Mouse (Mus musculus): ENCODE measurements around the gene Slc27a2. TPM values are rescaled to one million over a fixed set of nuclear protein-coding genes. Genes with fewer than 3 reads are reported as not detected.
A peak's percentile ranks its signal among the peaks of the same experiment; 100 is the strongest.

Gene Slc27a2
- total RNA-seq, 1 experiment from 2014 or later: 3.4 TPM

DNA sequence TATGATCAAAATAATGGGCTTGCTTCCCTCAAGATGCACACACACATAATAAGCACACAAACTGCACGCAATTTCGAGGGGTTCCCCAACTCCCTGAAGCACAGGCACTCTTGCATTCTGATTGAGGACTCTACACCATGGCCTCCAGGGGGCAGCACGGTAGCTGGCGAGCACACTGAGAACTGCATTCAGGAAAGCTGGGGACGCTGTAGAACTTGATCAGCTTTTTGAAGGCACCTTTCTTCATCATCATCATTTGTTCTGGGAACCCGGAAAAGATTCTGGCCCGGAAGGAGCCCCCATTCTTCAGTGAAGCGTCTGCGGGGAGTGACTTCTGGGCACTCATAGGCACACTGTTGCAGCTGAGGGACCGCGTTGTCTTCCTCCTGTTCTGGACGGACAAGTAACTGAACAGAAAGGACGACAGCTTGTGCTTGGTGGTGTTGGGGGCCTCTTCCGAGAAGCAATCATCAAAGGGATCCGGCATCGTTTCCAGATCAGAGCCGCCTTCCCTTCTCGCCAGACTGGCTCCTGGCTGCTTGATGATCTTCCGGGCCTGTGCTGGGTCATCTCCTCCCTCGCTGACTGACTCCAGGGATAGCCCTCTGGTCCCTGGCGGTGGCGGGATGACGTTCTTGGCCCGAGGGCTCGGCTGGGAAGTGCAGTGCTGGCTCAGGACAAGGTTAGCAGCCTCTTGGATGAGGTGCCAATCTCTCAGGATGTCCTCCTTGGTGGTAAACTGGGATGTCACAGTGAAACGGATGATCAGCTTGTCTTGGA is 41.8 kb downstream of the Slc27a2 start:
- ATAC-seq (replicated peaks in 1 of 2; ENCODE audit: insufficient read depth in 1 of 2, low FRiP score in 2 of 2, low TSS enrichment in 1 of 2, low read depth in 1 of 2, poor library complexity in 2 of 2, severe bottlenecking in 2 of 2): peak; percentile 76 to 84

DNA sequence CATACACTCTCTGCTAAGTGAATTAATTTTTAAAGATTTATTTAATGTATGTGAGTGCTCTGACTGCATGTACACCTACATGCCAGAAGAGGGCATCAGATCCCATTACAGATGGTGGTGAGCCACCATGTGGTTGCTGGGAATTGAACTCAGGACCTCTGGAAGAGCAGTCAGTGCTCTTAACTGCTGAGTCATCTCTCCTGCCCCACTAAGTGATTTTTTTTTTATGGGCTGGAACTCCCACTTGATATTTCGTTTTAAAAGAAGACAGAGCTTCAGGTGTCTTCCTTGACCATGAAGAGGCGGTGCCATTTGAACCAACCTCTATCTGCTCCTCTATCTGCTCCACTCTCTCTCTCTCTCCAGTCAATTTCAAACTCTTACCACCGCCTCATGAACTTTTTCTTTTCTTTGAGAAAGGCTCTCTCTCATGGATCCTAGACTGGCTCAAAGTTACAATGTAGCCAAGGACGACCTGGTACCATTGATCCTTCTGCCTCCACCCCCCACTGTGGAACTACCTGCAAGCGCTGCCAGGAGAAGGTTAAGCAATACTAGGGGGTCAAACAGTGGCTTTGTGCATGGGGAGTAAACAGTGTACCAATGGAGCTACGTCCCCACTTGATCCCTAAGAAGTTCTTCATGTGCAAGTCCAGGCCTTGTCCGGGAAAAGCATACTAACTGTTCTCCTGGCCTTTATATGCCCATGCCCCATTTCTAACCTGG is 44.3 kb downstream of the Slc27a2 start:
- ATAC-seq (replicated peaks in 1 of 2; ENCODE audit: insufficient read depth in 1 of 2, low FRiP score in 2 of 2, low TSS enrichment in 1 of 2, low read depth in 1 of 2, poor library complexity in 2 of 2, severe bottlenecking in 2 of 2): no peak

DNA sequence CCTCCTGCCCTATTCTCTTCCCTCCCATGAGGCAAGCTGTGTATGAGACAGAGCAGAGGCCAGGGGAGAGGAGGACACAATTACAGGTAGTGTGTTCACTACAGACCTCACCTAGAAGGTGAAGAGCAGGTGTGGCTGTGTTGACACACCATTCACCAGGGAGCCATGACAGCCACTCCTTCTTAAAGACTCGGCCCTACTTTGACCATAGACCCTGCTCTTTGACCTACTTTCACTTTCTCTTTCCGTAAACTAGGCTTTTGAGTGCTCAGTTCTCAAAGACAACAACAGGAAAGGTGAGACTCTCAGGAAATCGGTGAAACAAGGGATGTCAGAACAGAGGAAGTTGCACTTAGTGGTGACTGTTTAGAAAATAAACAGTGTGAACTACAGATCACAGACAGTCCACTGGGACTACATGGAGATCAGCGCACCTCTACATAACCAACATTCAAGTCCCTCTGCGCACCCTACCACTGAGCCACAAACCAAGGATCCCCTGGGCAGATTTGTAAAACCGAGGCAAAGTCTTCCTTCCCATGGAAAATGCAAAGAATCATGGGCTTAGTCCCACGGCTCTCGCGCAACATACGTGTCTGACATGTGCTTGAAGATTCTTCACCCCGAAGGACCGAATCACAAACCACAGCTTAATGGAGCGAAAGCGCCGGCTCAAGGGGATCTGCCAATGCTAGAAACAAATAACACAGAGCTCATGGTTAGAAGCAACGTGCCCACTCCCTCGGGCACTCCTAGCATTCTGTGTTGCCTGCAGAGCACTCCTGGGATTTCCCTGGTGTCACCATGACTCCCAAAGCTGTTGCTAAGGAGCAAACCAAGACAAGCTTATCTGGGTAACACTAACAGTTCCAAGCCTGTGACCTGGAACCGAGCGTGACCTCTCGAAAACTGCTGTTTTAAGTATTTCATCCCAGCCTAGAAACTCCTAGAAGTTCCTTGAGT is 45.4 kb downstream of the Slc27a2 start:
- peak; percentile 12 to 21; a peak in 1 of 4 replicates for ATAC-seq (replicated peaks in 1 of 2; ENCODE audit: insufficient read depth in 1 of 2, low FRiP score in 2 of 2, low TSS enrichment in 1 of 2, low read depth in 1 of 2, poor library complexity in 2 of 2, severe bottlenecking in 2 of 2)

GRCm38 (mm10) chr2:126598359-126598758 is 46.2 kb downstream of the Slc27a2 start:
- ATAC-seq (replicated peaks in 1 of 2; ENCODE audit: insufficient read depth in 1 of 2, low FRiP score in 2 of 2, low TSS enrichment in 1 of 2, low read depth in 1 of 2, poor library complexity in 2 of 2, severe bottlenecking in 2 of 2): no peak

DNA sequence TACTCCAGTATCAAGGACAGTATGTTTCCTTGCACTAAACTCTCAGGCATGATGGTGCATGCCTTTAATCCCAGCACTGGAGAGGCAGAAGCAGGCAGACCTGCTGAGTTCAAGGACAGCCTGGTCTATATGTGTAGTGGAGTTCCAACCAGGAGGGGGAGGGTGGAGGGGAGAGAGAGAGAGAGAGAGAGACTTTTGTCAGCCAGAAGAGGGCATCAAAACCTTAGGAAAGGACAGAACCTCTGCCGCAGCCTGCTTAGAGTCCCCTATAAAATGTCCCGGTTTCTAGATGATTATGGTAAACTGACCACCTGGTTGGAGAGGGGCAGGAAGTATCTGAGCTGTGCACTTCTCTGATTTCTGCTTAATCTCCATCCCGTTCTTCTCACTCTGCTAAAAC is 46.8 kb downstream of the Slc27a2 start:
- peak in 1 of 2 experiments; percentile 36; a peak in 2 of 4 replicates for ATAC-seq (replicated peaks in 1 of 2; ENCODE audit: insufficient read depth in 1 of 2, low FRiP score in 2 of 2, low TSS enrichment in 1 of 2, low read depth in 1 of 2, poor library complexity in 2 of 2, severe bottlenecking in 2 of 2)

DNA sequence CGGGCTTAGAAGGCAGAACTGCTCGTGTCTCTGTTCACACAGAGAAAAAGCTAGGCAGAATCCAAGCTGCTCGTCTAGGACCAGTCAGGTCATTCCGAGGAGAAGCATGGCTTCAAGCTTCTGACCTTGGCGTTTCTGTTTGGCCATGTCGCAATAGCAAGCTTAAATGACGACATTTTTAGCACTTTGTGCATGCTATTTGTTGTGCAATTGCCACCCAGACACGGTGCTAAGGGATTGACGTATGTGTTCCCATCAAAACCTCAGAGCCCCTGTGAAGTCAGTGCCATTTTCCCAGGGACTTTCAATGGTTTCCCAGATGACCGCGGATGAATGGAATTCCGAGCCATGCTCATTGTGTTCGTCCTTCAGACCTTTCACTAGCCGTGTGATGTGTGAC is 48.3 kb downstream of the Slc27a2 start:
- no peak for ATAC-seq (replicated peaks in 1 of 2; ENCODE audit: insufficient read depth in 1 of 2, low FRiP score in 2 of 2, low TSS enrichment in 1 of 2, low read depth in 1 of 2, poor library complexity in 2 of 2, severe bottlenecking in 2 of 2)

DNA sequence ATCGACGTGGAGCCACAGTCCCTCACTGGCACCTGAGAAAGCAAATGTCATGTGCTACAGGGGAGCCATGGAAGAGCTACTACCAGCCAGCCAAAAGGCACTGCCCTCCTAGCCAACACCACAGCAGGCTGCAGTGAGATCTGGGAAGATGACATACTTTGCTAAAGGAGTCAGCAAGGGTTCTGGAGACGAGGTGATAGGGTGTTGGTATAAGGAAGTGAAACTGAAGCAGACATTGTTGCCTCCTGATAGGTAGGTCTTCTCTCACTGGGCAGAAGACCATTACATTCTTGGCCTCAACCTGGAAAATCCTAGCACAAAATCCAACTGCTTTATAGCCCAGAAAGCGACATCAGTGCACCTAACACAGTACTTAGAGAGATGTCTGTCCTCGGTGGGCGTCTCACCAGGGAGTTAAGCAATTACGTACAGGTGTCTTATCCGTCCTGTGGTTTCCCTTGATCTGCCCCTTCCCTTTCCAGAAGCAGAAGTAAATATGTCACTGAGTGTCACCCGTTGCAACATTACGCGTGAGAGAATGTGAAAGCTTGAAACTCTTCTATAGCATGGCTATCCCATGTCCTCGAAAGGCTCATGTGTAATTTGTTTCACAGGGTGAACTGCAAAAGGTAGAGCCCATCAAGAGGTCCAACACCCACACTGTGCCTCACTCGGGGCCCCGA is 49.9 kb downstream of the Slc27a2 start:
- ATAC-seq (replicated peaks in 1 of 2; ENCODE audit: insufficient read depth in 1 of 2, low FRiP score in 2 of 2, low TSS enrichment in 1 of 2, low read depth in 1 of 2, poor library complexity in 2 of 2, severe bottlenecking in 2 of 2): peak; percentile 51 to 62

- peak; percentile 81 to 86 for ATAC-seq (replicated peaks in 1 of 2; ENCODE audit: insufficient read depth in 1 of 2, low FRiP score in 2 of 2, low TSS enrichment in 1 of 2, low read depth in 1 of 2, poor library complexity in 2 of 2, severe bottlenecking in 2 of 2)
Observed at GRCm38 (mm10) chr2:126606061-126606687, 54.0 kb downstream of the Slc27a2 start.

- ATAC-seq (replicated peaks in 1 of 2; ENCODE audit: insufficient read depth in 1 of 2, low FRiP score in 2 of 2, low TSS enrichment in 1 of 2, low read depth in 1 of 2, poor library complexity in 2 of 2, severe bottlenecking in 2 of 2): no peak
Observed at GRCm38 (mm10) chr2:126606688-126607062, 54.5 kb downstream of the Slc27a2 start.

- no peak for ATAC-seq (replicated peaks in 1 of 2; ENCODE audit: insufficient read depth in 1 of 2, low FRiP score in 2 of 2, low TSS enrichment in 1 of 2, low read depth in 1 of 2, poor library complexity in 2 of 2, severe bottlenecking in 2 of 2)
Observed at GRCm38 (mm10) chr2:126607553-126608203, 55.5 kb downstream of the Slc27a2 start.

- ATAC-seq (replicated peaks in 1 of 2; ENCODE audit: insufficient read depth in 1 of 2, low FRiP score in 2 of 2, low TSS enrichment in 1 of 2, low read depth in 1 of 2, poor library complexity in 2 of 2, severe bottlenecking in 2 of 2): peak in 1 of 2 experiments; percentile 57; a peak in 1 of 4 replicates
Observed at GRCm38 (mm10) chr2:126609600-126609999, 57.4 kb downstream of the Slc27a2 start.

DNA sequence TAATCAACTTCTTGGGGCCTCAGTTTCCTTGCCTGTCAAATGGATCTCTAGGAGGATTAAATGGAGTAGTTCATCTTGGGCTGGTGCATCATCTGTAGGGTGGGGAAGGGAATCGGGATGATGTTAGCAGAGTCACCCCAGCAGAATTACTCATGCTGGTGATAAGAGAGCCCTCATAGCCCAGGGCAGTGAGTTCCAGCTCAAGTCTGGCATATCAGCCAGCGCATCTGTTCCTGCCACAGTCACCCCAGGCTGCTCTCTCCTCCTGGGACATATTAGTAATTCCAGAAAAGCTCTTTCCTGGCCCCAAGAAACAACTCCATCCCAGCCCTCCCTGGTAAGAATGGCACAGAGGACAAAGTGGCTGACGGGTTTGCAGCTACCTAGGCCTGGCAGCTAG is 63.1 kb downstream of the Slc27a2 start:
- no peak for ATAC-seq (replicated peaks in 1 of 2; ENCODE audit: insufficient read depth in 1 of 2, low FRiP score in 2 of 2, low TSS enrichment in 1 of 2, low read depth in 1 of 2, poor library complexity in 2 of 2, severe bottlenecking in 2 of 2)

DNA sequence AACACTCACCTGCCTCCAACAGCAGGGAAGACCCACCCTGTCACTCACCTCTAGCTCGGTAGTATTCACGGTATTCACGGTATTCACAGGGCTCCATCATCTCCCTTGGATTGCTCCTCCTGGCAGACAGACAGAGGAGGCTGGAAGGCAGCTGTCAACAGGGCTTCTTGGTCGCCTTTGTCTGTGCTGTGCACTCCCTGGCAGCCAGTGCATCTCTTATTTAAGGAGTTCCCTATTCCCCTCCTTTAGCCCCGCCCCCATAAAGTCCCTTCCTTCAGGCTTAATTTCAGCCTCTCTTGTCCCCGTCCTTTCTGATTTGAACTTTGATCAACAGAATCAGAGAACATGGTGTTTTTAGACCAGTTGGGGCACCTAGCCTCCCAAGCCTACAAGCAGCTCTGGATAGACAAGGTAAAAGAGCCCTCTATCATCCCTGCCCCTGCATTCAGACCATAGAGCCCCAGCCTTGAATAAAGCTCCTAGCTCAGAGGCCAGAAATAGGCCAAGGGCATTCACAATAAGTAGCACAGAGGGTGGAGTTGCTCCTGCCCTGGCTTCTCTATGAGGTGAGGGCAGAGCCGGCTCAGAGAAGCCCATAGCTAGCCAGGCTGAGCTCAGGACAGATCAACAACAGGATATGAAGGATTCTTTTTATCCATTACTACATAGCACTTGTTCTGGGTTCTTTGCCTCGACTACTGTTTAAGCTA is 66.4 kb downstream of the Slc27a2 start:
- peak; percentile 62 to 83 for ATAC-seq (replicated peaks in 1 of 2; ENCODE audit: insufficient read depth in 1 of 2, low FRiP score in 2 of 2, low TSS enrichment in 1 of 2, low read depth in 1 of 2, poor library complexity in 2 of 2, severe bottlenecking in 2 of 2)

GRCm38 (mm10) chr2:126619249-126619704 is 67.1 kb downstream of the Slc27a2 start, which contains the start of gene Hdc:
Gene Hdc (minus strand): TSS chr2:126619299.
- ATAC-seq (replicated peaks in 1 of 2; ENCODE audit: insufficient read depth in 1 of 2, low FRiP score in 2 of 2, low TSS enrichment in 1 of 2, low read depth in 1 of 2, poor library complexity in 2 of 2, severe bottlenecking in 2 of 2): no peak

DNA sequence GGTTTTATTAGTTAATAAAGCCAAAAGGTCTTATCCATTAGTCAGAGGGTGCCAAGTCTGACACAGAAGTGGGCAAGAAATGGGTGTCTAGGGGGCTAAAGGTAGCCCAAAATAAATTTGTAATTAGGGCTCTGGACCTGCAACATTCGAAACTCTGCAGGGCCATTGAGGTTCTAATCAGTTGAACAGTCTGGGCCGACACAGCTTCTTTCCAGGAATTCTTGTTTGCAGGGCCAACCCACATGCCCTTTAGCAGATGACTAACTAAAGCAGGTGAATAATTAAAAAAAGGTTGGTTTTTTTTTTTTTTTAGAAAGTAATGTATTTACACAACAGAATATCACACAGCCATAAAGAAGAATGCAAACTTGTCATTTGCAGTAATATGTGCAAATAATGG is 70.2 kb downstream of the Slc27a2 start:
- no peak for ATAC-seq (replicated peaks in 1 of 2; ENCODE audit: insufficient read depth in 1 of 2, low FRiP score in 2 of 2, low TSS enrichment in 1 of 2, low read depth in 1 of 2, poor library complexity in 2 of 2, severe bottlenecking in 2 of 2)

DNA sequence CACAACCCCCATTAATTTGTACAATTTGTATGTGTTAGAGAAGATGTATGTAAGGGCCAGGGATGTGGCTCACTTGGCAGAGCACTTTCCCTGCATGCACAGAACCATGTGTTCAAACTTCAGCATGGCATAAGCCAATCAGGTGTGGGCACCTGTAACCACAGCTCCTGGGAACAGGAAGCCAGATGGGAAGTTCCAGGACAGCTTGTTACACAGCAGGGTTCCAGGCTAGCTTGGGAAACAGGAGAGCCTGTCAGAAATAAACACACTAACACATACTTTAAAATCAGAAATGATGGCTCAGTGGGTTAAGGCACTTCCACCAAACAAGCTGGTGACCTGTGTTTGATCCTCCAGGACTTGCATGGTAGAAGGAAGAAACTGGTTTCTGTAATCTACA is 70.9 kb downstream of the Slc27a2 start:
- no peak for ATAC-seq (replicated peaks in 1 of 2; ENCODE audit: insufficient read depth in 1 of 2, low FRiP score in 2 of 2, low TSS enrichment in 1 of 2, low read depth in 1 of 2, poor library complexity in 2 of 2, severe bottlenecking in 2 of 2)
